Mouse (Mus musculus): ENCODE measurements around the gene Nol9.

GRCm38 (mm10) chr4:152008622-152009075 lies 30.5 kb upstream of the Nol9 start, which contains the start of gene Klhl21:
- peak; percentile 72 for TF ChIP-seq EP300 (IDR thresholded peaks at IDR 0.05)
- no peak for TF ChIP-seq CTCF (IDR thresholded peaks at IDR 0.05)
